Mouse (Mus musculus): ENCODE data around the gene Atp6v0c.
A peak's percentile ranks its signal among the peaks of the same experiment; 100 is the strongest.

DNA sequence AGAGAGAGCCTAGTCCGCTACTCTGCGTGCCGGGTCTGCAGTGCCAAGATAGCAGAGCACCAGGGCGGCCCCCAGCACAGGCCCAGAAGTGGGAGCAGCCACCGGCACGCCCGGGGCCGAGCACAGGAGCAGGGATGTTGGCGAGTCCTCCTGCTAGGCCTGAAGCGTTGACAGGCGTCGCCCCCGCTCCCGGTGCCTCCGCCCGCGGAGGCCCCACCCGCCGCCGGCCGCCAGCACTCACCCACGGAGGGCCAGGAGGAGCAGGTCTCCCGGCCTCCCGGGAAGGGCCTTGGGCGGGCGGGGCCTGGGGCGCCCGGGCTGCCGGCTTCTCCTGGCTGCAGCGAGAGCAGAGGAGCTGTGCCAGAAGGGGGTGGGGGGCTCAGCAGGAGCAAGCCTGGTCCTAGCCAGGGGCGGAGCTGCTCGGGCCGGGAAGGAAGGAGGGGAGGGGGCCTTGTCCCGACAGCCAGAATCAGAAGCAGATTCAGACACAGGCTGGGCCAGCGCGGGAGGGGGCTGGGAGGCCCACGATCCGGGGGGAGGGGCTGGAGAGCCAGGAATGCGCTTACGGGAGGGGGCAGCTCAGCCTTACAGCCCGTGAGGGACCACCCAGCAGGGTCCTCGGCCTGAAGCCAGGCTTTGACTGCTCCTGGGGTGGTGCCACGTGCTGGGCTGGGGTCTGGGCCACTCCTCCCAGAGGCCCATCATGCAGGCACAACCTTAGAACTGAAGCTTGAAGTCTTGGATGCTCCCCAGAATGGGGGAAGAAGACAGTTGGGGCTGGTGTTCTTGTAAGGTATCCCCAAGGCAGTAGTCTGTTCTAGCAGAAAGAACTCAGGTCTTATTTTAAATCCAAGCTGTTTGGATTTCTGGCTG lies 39.8 kb upstream of the Atp6v0c start, which contains the start of gene Ntn3:
- TF ChIP-seq CTCF (IDR thresholded peaks at IDR 0.05; ENCODE audit: low read depth) (no peak), EP300 (IDR thresholded peaks at IDR 0.05; ENCODE audit: low read depth) (peak; percentile 79)

All from liver, embryonic 14.5 days (tissue).